Mouse (Mus musculus) T-cell, adult 66 days (primary cell): Measurements from ENCODE around the gene Lrmda. TPM values are rescaled to one million over a fixed set of nuclear protein-coding genes. Genes with fewer than 3 reads are reported as not detected.

Experiments used
- total RNA-seq, 2 experiments: library from RNA; stranded (reverse); gene quantifications; 3 replicates in 1 of 2; 4 replicates in 1 of 2; pipeline ENCODE4 v1.2.4; 2023

Lrmda gene
- 1 to 10 TPM in 1 of 2 experiments, not detected in 1; 1.3 TPM for total RNA-seq

DNA sequence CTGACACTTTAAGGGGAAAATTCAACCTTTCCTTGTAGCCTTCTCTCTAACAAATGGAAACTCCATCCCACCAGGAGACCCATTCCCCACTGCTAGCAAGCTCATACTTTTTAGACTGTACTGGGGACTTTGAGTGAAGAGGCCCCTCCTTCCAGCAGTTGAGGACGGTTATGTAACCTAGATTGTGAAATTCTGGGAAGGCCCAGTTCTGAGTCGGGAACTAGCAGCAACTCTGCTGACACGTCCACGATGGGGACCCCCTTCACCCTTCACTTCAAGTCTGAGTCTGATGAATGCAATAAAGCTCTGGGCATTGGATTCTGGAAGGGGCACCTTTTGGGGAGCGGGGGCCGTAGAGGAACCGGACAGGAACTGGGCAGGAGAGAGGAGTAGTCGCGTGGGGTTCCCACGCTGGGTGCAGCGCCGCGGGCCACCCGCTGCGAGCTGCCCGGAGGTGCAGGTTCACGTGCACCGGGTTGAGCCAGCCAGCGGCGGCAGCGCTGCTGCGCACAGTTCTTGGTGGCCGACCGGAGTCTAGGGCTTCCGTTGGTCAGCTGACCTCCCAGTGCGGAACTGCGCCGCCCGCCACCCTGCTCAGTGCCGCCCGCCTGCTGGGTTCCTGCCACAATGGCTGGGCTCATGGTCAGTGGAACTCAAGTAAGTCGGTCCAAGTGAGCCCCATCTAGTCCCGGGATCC lies at the start of gene Lrmda:
TSS of gene Lrmda (plus strand) at position 461 of the 697 bp plus-strand sequence.

DNA sequence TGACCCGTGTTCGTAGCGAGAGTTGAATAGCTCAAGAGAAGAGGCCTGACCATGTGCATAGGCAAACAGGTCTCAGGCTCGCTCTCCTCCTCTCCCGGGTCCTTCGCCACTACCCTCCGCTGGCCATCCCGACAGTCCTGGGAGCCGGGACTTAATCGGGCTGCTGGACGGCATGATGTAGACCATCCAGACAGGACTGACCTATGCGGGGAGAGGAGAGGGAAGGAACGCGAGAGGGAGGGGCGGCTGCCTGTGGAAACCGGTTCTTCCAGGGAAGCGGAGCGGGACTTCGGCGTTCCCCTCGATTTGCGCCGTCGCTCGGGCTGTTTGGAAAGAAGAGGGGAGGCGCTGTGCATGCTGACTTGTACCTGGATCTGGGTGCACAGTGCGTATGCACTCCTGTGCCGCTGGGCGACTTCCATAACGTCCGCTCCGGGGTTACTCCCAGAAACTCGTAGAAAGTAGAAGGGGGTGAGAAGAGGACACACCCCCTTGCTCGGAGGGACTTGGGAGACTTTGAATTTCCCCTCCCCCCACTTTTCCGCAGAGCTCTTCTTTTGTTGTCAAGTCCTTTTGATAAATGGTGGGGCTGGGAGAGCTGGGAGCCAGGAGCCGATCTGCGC lies 30.1 kb upstream of the Lrmda start, which contains the start of gene Zfp503:
TSS of gene Zfp503 (minus strand) at position 311 of the 623 bp plus-strand sequence.

Other genes with a start within 250 kb of the Lrmda start
- 100 to 1,000 TPM; 127 to 144 TPM for gene Vdac2, start 194.5 kb upstream of the Lrmda start, total RNA-seq
- gene Comtd1, start 170.7 kb upstream of the Lrmda start, total RNA-seq = 10 to 100 TPM; 11.5 to 20.5 TPM
- gene Zfp503, start 30.1 kb upstream of the Lrmda start, total RNA-seq = under 1 TPM; 0.38 to 0.47 TPM